Mouse (Mus musculus) lung, postnatal 0 days (tissue): ENCODE results near the gene Lin7c. TPM values are rescaled to one million over a fixed set of nuclear protein-coding genes. Genes with fewer than 3 reads are reported as not detected.

Experiments
- ATAC-seq: fragments of 200-750 bp; cut with Nextera tagmentation; 2 replicates; pipeline ENCODE4 v1.8.0; 2017; ENCODE audit warnings: moderate library complexity
- DNase-seq: peaks from one replicate; pipeline ENCODE4 v3.0.0-alpha.2; 2016; ENCODE audit warnings: low spot score
- H3K27ac ChIP-seq: fragments of 300-500 bp; sonication (generic); 2 replicates; pipeline ENCODE4 v1.5.1; 2014; ENCODE audit warnings: antibody characterized with exemption, mild to moderate bottlenecking, low read length, mixed read lengths
- H3K27me3 ChIP-seq: fragments of 300-500 bp; sonication (generic); replicated peaks from 2 replicates; pipeline ENCODE4 v1.6.1; 2014; ENCODE audit warnings: low read length, mixed read lengths; ENCODE audit not compliant: insufficient read depth
- H3K36me3 ChIP-seq: fragments of 300-500 bp; sonication (generic); 2 replicates; pipeline ENCODE4 v1.6.1; 2014; ENCODE audit warnings: low read length, mixed read lengths; ENCODE audit not compliant: insufficient read depth
- H3K4me1 ChIP-seq: fragments of 300-500 bp; sonication (generic); 2 replicates; pipeline ENCODE4 v1.6.1; 2014; ENCODE audit warnings: antibody characterized with exemption, low read depth, low read length, mixed read lengths; ENCODE audit not compliant: insufficient read depth
- H3K4me2 ChIP-seq: fragments of 300-500 bp; sonication (generic); replicated peaks from 2 replicates; pipeline ENCODE4 v1.6.1; 2014; ENCODE audit warnings: low read depth, mild to moderate bottlenecking, low read length, moderate library complexity, mixed read lengths
- H3K4me3 ChIP-seq: fragments of 300-500 bp; sonication (generic); 2 replicates; pipeline ENCODE4 v1.5.1; 2014; ENCODE audit warnings: low read depth, low read length
- H3K9ac ChIP-seq: fragments of 300-500 bp; sonication (generic); replicated peaks from 2 replicates; pipeline ENCODE4 v1.6.1; 2014; ENCODE audit warnings: low read depth, mild to moderate bottlenecking
- H3K9me3 ChIP-seq: fragments of 300-500 bp; sonication (generic); 2 replicates; pipeline ENCODE4 v1.6.1; 2016; ENCODE audit warnings: low read length, mixed read lengths
- CTCF ChIP-seq: IDR thresholded peaks from 2 replicates; pipeline ENCODE4 v1.5.1; 2016; ENCODE audit warnings: antibody characterized with exemption, mild to moderate bottlenecking
- EP300 ChIP-seq: IDR thresholded peaks from 2 replicates; pipeline ENCODE4 v1.6.1; 2016; ENCODE audit warnings: antibody characterized with exemption, mild to moderate bottlenecking, control low read depth
- WGBS: fragments of 180-500 bp; shearing (Covaris S2); extraction: QIAGEN DNeasy Blood & Tissue Kit; methylation state at CpG from one replicate; pipeline ENCODE4 v1.1.7; 2014; 5-methylcytosine and 5-hydroxymethylcytosine counted together
- polyA plus RNA-seq: library from polyadenylated mRNA; unstranded; fragments of >200 nt; fragmentation: Nextera tagmentation; extraction: Ambion mirVana; gene quantifications from 2 replicates; pipeline ENCODE4 v1.2.1, GENCODE M21; 2015

Lin7c gene
- polyA plus RNA-seq, 1 experiment from 2014 or later = 39.1 TPM

DNA sequence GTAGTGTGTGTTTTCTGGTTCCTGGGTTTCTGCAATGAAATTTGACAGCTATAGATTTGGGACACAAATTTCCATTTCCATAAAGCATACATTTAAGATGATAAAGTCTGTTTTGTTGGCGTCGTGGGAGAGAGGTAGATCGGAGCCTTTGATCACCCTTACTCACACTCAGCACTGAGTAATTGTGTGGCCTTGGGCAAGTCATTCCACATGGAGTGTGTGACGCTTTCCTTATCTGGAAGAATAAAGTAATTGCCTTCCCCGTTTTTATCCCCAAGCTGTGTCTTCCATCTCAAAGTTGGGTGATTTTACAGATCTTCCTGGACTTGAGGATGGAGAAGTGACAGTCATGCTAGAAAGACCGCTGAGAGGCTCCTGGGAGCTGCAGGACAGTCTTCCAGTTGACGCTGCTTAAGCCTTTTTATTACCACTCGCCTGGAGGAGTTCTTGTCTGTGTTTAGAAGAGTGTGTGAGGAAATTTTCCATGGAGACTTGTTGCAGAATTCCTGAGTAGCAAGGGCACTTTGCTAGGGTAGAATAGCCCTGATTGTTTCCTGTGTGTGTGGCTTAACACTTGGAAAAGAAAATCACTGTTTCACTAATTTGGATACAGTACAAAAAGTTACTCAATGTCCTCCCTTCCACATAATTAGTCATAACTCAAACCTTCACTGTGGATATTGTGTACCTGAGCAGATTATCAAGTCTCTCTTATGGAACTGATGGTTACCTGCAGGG lies 30.8 kb downstream of the Lin7c start:
- Histone ChIP-seq H3K4me1 (no peaks in the 10 kb centered on the region), H3K4me2 (no peak overlapping the region), H3K9me3 (no peaks in the 10 kb centered on the region), H3K4me3 (no peak overlapping the region), H3K9ac (no peak overlapping the region), H3K36me3 (no peaks in the 10 kb centered on the region), H3K27ac (no peak overlapping the region), H3K27me3 (peaks cover 13% of the 10 kb centered on the region; the same call in 1 of the 2 replicates)
- TF ChIP-seq EP300 (no peak), CTCF (no peak)
- 72% methylated on average over 8 of the region's 8 CpGs for WGBS
- ATAC-seq (no peak), DNase-seq (no peak)

GRCm38 (mm10) chr2:109922306-109922705 lies 31.7 kb downstream of the Lin7c start:
- H3K27me3 ChIP-seq = peaks cover 13% of the 10 kb centered on the region; the same call in 1 of the 2 replicates
- H3K4me1 ChIP-seq = no peaks in the 10 kb centered on the region
- H3K9ac ChIP-seq = no peak overlapping the region
- no peak for DNase-seq
- WGBS = 85% methylated on average over 3 of the region's 3 CpGs
- TF ChIP-seq EP300 = no peak
- TF ChIP-seq CTCF = no peak
- H3K4me2 ChIP-seq = no peak overlapping the region
- H3K4me3 ChIP-seq = no peak overlapping the region
- H3K9me3 ChIP-seq = no peaks in the 10 kb centered on the region
- ATAC-seq = no peak
- H3K27ac ChIP-seq = no peak overlapping the region
- H3K36me3 ChIP-seq = no peaks in the 10 kb centered on the region

DNA sequence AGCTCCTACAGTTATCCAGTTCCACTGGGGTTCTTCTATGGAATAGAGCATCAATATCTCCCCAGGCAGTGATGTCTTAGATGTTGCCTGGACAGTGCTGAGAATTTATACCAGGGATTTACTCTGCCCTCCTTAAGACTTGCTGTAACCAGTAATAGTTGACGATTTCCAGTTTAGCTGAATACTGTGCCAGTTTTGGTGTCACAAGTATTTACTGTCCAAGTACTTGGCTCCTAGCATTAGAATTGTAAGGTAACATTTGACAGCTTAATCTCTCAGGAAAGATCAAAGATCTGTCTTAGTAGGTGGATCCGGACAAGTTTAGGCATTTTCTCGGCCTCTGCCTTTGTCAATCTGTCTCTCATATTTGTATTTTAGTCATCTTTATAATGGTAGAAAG lies 32.4 kb downstream of the Lin7c start:
- DNase-seq = no peak
- no peak for ATAC-seq
- TF ChIP-seq EP300 = no peak
- Histone ChIP-seq H3K4me3 (no peak overlapping the region), H3K27me3 (peaks cover 13% of the 10 kb centered on the region; the same call in 1 of the 2 replicates), H3K9me3 (no peaks in the 10 kb centered on the region), H3K36me3 (no peaks in the 10 kb centered on the region), H3K4me2 (no peak overlapping the region), H3K4me1 (no peaks in the 10 kb centered on the region), H3K27ac (no peak overlapping the region), H3K9ac (no peak overlapping the region)
- WGBS = 79% methylated on average over 3 of the region's 3 CpGs

DNA sequence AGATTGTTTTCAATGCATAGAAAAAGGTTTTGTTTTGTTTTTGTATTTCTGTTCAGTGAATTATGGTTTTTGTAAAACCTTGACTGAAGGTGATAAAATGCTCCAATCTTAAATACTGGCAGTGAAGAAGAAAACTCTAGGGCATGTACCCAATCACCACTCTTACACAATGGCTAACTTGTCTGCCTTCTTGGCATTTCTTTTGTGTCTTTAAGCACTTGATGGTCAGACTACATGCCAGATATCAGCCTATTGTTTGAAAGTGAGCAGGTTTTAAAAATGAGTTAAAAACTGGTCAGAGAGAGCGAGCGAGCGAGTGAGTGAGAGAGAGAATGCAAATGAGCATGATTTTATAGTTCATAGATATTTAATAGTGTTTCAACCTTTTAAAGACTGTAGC lies 33.3 kb downstream of the Lin7c start:
- no peak overlapping the region for H3K4me3 ChIP-seq
- H3K9ac ChIP-seq = no peak overlapping the region
- H3K36me3 ChIP-seq = no peaks in the 10 kb centered on the region
- no peak for TF ChIP-seq CTCF
- no peak for TF ChIP-seq EP300
- no peaks in the 10 kb centered on the region for H3K9me3 ChIP-seq
- 92% methylated on average over 3 of the region's 3 CpGs for WGBS
- no peaks in the 10 kb centered on the region for H3K4me1 ChIP-seq
- H3K27me3 ChIP-seq = peaks cover 9% of the 10 kb centered on the region; the same call in 1 of the 2 replicates
- ATAC-seq (no peak), DNase-seq (no peak)
- no peak overlapping the region for H3K27ac ChIP-seq
- H3K4me2 ChIP-seq = no peak overlapping the region

DNA sequence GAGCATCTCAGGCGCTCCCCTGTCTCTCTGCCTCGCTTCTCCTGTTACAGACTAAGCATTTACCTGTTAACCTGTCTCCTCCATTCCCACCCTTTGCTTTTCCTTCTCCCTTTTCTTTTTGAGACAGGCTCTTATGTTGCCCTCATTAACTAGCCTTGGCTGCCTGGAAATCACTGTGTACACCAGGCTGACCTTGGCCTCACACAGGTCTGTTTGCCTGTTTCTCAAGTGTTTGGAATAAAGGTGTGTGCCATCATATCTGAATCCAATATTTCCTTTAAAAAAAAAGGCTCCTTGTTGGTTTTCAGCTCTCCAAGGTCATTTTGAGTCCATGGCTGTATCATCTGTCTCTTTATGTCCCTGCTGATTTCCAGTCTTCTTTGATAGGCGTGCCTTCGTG lies 36.3 kb downstream of the Lin7c start:
- no peak for DNase-seq
- 84% methylated on average over 4 of the region's 4 CpGs for WGBS

DNA sequence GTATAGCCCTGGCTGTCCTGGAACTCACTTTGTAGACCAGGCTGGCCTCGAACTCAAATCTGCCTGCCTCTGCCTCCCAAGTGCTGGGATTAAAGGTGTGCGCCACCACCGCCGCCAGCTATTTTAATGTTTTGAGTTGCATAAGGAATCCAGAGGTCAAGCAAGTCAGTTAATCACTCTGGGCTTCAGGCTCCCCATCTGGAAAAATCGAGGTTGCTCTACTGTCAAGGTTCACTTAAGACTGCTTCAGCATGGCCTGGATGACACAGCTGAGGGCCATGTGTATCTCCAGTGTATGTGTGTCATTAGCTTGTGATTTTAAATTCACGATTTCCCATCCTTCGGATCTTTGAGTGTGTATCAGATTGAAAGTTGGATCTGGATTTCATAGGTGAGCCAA lies 36.8 kb downstream of the Lin7c start:
- H3K4me3 ChIP-seq = no peak overlapping the region
- no peak for ATAC-seq
- H3K9ac ChIP-seq = no peak overlapping the region
- 85% methylated on average over 7 of the region's 7 CpGs for WGBS
- H3K4me1 ChIP-seq = no peaks in the 10 kb centered on the region
- H3K36me3 ChIP-seq = no peaks in the 10 kb centered on the region
- TF ChIP-seq EP300 (no peak), CTCF (no peak)
- H3K4me2 ChIP-seq = no peak overlapping the region
- no peaks in the 10 kb centered on the region for H3K27me3 ChIP-seq
- H3K27ac ChIP-seq = no peak overlapping the region
- no peaks in the 10 kb centered on the region for H3K9me3 ChIP-seq
- DNase-seq = no peak

More for the DNA sequence above, 36.3 kb downstream of the Lin7c start:
- no peak for TF ChIP-seq CTCF
- TF ChIP-seq EP300 = no peak
- H3K27ac ChIP-seq = no peak overlapping the region
- H3K4me3 ChIP-seq = no peak overlapping the region
- H3K4me2 ChIP-seq = no peak overlapping the region
- no peak overlapping the region for H3K9ac ChIP-seq
- no peaks in the 10 kb centered on the region for H3K9me3 ChIP-seq
- no peaks in the 10 kb centered on the region for H3K27me3 ChIP-seq
- no peaks in the 10 kb centered on the region for H3K36me3 ChIP-seq
- no peaks in the 10 kb centered on the region for H3K4me1 ChIP-seq
- ATAC-seq = no peak
